Mouse (Mus musculus): ENCODE data around the gene Trmt61a. TPM values are rescaled to one million over a fixed set of nuclear protein-coding genes. Genes with fewer than 3 reads are reported as not detected.

Gene Trmt61a
- 7.1 TPM for polyA plus RNA-seq (2014; fragmentation: Illumina TruSeq; extraction: RNeasy Lipid Tissue Mini Kit (QIAGEN cat#74804); ENCODE audit: low read depth, low replicate concordance)

GRCm38 (mm10) chr12:111677882-111678669 lies at the start of gene Trmt61a:
TSS of gene Trmt61a (plus strand) at chr12:111678105.

GRCm38 (mm10) chr12:111672176-111672575 lies 5.7 kb upstream of the Trmt61a start, which contains the start of gene Ckb:
TSS of gene Ckb (minus strand) at chr12:111672338.

GRCm38 (mm10) chr12:111713004-111713651 lies 35.2 kb downstream of the Trmt61a start, which contains the start of the genes Bag5 and Apopt1:
TSS of gene Bag5 (minus strand) at chr12:111713257.
TSS of gene Apopt1 (plus strand) at chr12:111713261.

Other genes with a start within 250 kb of the Trmt61a start
- 35.8 TPM for gene Tnfaip2, start 235.6 kb upstream of the Trmt61a start, polyA plus RNA-seq (2014; fragmentation: Illumina TruSeq; extraction: RNeasy Lipid Tissue Mini Kit (QIAGEN cat#74804); ENCODE audit: low read depth, low replicate concordance)
- gene Gm266, start 192.3 kb upstream of the Trmt61a start, polyA plus RNA-seq (2014; fragmentation: Illumina TruSeq; extraction: RNeasy Lipid Tissue Mini Kit (QIAGEN cat#74804); ENCODE audit: low read depth, low replicate concordance) = 0.39 TPM
- 140 TPM for gene Eif5, start 140.1 kb upstream of the Trmt61a start, polyA plus RNA-seq (2014; fragmentation: Illumina TruSeq; extraction: RNeasy Lipid Tissue Mini Kit (QIAGEN cat#74804); ENCODE audit: low read depth, low replicate concordance)
- gene Mark3, start 103.6 kb upstream of the Trmt61a start, polyA plus RNA-seq (2014; fragmentation: Illumina TruSeq; extraction: RNeasy Lipid Tissue Mini Kit (QIAGEN cat#74804); ENCODE audit: low read depth, low replicate concordance) = 40.9 TPM
- 55.9 TPM for gene Ckb, start 5.8 kb upstream of the Trmt61a start, polyA plus RNA-seq (2014; fragmentation: Illumina TruSeq; extraction: RNeasy Lipid Tissue Mini Kit (QIAGEN cat#74804); ENCODE audit: low read depth, low replicate concordance)
- gene Bag5, start 35.2 kb downstream of the Trmt61a start, polyA plus RNA-seq (2014; fragmentation: Illumina TruSeq; extraction: RNeasy Lipid Tissue Mini Kit (QIAGEN cat#74804); ENCODE audit: low read depth, low replicate concordance) = 23.1 TPM
- 49.1 TPM for gene Apopt1, start 35.2 kb downstream of the Trmt61a start, polyA plus RNA-seq (2014; fragmentation: Illumina TruSeq; extraction: RNeasy Lipid Tissue Mini Kit (QIAGEN cat#74804); ENCODE audit: low read depth, low replicate concordance)
- gene Klc1, start 80.7 kb downstream of the Trmt61a start, polyA plus RNA-seq (2014; fragmentation: Illumina TruSeq; extraction: RNeasy Lipid Tissue Mini Kit (QIAGEN cat#74804); ENCODE audit: low read depth, low replicate concordance) = 112 TPM
- 0.94 TPM for gene Xrcc3, start 135.8 kb downstream of the Trmt61a start, polyA plus RNA-seq (2014; fragmentation: Illumina TruSeq; extraction: RNeasy Lipid Tissue Mini Kit (QIAGEN cat#74804); ENCODE audit: low read depth, low replicate concordance)
- 67.7 TPM for gene Zfyve21, start 136.1 kb downstream of the Trmt61a start, polyA plus RNA-seq (2014; fragmentation: Illumina TruSeq; extraction: RNeasy Lipid Tissue Mini Kit (QIAGEN cat#74804); ENCODE audit: low read depth, low replicate concordance)
- gene Ppp1r13b, start 230.0 kb downstream of the Trmt61a start, polyA plus RNA-seq (2014; fragmentation: Illumina TruSeq; extraction: RNeasy Lipid Tissue Mini Kit (QIAGEN cat#74804); ENCODE audit: low read depth, low replicate concordance) = 16.1 TPM